Mouse (Mus musculus) 416B (cell line): ENCODE measurements at regions not wholly inside any gene's neighbourhood (a gene's known extent, or its start where the extent isn't known, plus 50 kb on each side); places are given as distances from the start of the nearest gene placed in this dataset.

Experiments used
- DNase-seq: peaks from one replicate; pipeline ENCODE4 v3.0.0; 2011; ENCODE audit warnings: low read depth

DNA sequence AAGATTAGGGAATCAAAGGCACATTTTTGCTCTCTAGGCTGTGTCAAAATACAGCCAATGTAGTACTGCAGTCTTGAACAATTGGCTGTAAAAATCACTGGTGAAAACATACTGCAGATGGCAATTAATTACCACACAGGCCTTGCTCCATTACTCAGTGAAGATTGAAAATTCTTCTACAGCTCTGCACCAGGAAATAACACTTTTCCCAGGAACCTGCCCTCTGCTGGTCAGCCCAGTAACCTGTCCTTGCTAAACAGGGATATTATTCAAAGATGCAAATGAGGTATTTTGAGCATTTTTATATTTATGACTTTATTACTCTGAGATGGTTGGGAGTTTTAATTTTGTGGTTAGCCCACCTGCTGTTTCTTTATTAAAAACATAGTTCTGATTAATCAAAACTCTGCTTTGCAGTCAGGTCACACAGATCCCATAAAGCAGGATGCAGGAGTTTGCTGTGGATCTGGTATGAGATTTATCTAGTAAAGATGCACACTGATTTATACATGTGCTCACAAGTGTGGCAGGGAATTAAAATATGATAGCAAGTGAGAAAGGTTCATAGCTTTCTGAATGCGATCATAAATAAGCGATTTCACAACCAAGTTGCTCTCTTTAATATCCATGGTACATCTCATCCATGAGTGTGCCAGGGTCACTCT, 815.3 kb upstream of the Ghitm start:
- DNase-seq, result peak; percentile 1
